Mouse (Mus musculus): Measurements from ENCODE around the gene Abcc12. TPM values are rescaled to one million over a fixed set of nuclear protein-coding genes. Genes with fewer than 3 reads are reported as not detected.

Abcc12 gene
- polyA plus RNA-seq (2016; fragmentation: Nextera tagmentation; extraction: Ambion mirVana): 0.04 TPM in 1 of 2 replicates, not detected in the other

DNA sequence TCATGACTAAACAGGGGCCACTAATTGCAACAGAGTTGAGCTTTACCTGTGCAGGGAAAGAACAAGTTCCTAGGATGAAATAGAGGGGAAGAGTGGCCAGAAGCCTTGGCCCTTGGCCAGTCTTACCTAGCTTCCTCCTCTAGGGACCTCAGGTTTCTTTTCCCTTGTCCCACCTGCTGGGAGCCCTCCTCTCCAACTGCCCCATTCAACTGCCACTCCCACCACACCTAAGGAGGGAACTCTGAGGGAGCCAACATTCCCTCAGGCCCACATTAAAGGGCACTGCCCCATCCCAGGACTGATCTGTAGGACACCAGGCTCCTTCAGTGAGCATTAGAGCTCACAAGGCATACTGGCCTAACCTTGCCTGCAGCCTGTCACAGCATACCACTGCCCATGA is at the start of gene Abcc12:
Abcc12 (minus strand) TSS at position 229 of the 400 bp plus-strand sequence.
- Histone ChIP-seq H3K36me3 (no peaks in the 10 kb centered on the region), H3K9ac (replicated peaks) (no peak within 1 kb of the TSS), H3K4me3 (replicated peaks) (no peak within 1 kb of the TSS), H3K27ac (no peak within 1 kb of the TSS), H3K9me3 (no peaks in the 10 kb centered on the region), H3K4me1 (replicated peaks) (peaks cover 8% of the 10 kb centered on the region), H3K4me2 (no peak within 1 kb of the TSS), H3K27me3 (no peaks in the 10 kb centered on the region)
- ATAC-seq (ENCODE audit: insufficient number of reproducible peaks, insufficient read depth, low FRiP score, low TSS enrichment, low read depth): no peak

- no peak for ATAC-seq (ENCODE audit: insufficient number of reproducible peaks, insufficient read depth, low FRiP score, low TSS enrichment, low read depth)
- Histone ChIP-seq H3K4me3 (replicated peaks) (no peak overlapping the region), H3K4me2 (no peak overlapping the region), H3K27me3 (no peaks in the 10 kb centered on the region), H3K36me3 (peaks cover 27% of the 10 kb centered on the region), H3K4me1 (replicated peaks) (peaks cover 4% of the 10 kb centered on the region), H3K9ac (replicated peaks) (no peak overlapping the region), H3K27ac (no peak overlapping the region), H3K9me3 (no peaks in the 10 kb centered on the region)
- WGBS: 88% methylated on average over 5 of the region's 5 CpGs
These were observed 49.7 kb upstream of the Abcc12 start for GRCm38 (mm10) chr8:86630212-86630611.

GRCm38 (mm10) chr8:86624915-86625314 is 44.4 kb upstream of the Abcc12 start:
- Histone ChIP-seq H3K4me1 (replicated peaks) (peaks cover 12% of the 10 kb centered on the region), H3K9me3 (no peaks in the 10 kb centered on the region), H3K27ac (no peak overlapping the region), H3K4me2 (peak overlapping the region; percentile 80), H3K36me3 (no peaks in the 10 kb centered on the region), H3K9ac (replicated peaks) (peak overlapping the region; percentile 75; the same call in 1 of the 2 replicates), H3K27me3 (no peaks in the 10 kb centered on the region), H3K4me3 (replicated peaks) (peak overlapping the region; percentile 80)
- WGBS: 50% methylated on average over 7 of the region's 7 CpGs
- no peak for ATAC-seq (ENCODE audit: insufficient number of reproducible peaks, insufficient read depth, low FRiP score, low TSS enrichment, low read depth)

DNA sequence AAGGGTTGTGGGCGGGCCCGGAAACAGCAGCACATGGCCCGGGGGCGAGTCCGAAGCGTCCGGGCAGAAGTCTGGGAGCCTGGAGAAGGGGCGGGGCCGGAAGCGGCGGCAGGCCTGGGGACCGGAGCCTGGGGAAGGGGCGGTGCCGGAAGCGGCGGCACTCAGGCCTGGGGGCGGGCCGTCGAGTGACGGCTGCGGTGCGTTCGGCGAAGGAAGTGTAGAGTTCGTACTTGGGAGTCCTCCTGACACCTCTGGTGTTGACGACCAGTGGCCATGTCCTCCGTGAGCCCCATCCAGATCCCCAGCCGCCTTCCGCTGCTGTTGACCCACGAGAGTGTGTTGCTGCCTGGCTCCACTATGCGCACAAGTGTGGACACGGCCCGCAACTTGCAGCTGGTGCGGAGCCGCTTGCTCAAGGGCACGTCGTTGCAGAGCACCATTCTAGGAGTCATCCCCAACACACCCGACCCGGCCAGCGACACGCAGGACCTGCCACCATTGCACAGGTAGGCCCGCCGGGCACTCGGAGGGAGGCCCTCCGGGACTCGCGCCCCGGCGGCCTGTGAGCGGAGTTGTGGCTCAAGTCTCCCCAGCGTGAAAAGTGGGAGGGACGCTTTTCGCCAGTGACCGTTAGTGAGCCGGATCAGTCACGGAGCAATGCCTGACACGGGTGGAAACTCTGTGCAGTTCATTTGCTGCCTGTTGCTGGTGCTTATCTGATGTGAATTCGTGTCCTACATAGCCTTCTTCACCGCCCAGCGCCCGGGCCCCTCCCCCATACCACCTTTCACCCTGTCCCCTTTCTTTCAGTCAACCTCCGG is 43.6 kb upstream of the Abcc12 start, which contains the start of gene Lonp2:
Lonp2 (plus strand) TSS at position 133 of the 821 bp plus-strand sequence.
- Histone ChIP-seq H3K4me3 (replicated peaks) (peak within 1 kb of the TSS; percentile 80), H3K36me3 (no peaks in the 10 kb centered on the region), H3K9ac (replicated peaks) (peak within 1 kb of the TSS; percentile 75), H3K27me3 (no peaks in the 10 kb centered on the region), H3K27ac (peak within 1 kb of the TSS; percentile 75), H3K4me1 (replicated peaks) (peaks cover 12% of the 10 kb centered on the region), H3K9me3 (no peaks in the 10 kb centered on the region), H3K4me2 (peak within 1 kb of the TSS; percentile 80)
- WGBS: under 1% methylated on average over 62 of the region's 62 CpGs
- ATAC-seq (ENCODE audit: insufficient number of reproducible peaks, insufficient read depth, low FRiP score, low TSS enrichment, low read depth): peak; percentile 98

- peak overlapping the region; percentile 80 for H3K4me2 ChIP-seq
- H3K9ac ChIP-seq (replicated peaks): peak overlapping the region; percentile 57
- no peaks in the 10 kb centered on the region for H3K27me3 ChIP-seq
- H3K9me3 ChIP-seq: no peaks in the 10 kb centered on the region
- H3K4me1 ChIP-seq (replicated peaks): peaks cover 12% of the 10 kb centered on the region
- H3K36me3 ChIP-seq: no peaks in the 10 kb centered on the region
- ATAC-seq (ENCODE audit: insufficient number of reproducible peaks, insufficient read depth, low FRiP score, low TSS enrichment, low read depth): no peak
- 2% methylated on average over 14 of the region's 14 CpGs for WGBS
- H3K4me3 ChIP-seq (replicated peaks): peak overlapping the region; percentile 80
- H3K27ac ChIP-seq: peak overlapping the region; percentile 64; the same call in 1 of the 2 replicates
These were observed 43.0 kb upstream of the Abcc12 start for GRCm38 (mm10) chr8:86623551-86623910.

DNA sequence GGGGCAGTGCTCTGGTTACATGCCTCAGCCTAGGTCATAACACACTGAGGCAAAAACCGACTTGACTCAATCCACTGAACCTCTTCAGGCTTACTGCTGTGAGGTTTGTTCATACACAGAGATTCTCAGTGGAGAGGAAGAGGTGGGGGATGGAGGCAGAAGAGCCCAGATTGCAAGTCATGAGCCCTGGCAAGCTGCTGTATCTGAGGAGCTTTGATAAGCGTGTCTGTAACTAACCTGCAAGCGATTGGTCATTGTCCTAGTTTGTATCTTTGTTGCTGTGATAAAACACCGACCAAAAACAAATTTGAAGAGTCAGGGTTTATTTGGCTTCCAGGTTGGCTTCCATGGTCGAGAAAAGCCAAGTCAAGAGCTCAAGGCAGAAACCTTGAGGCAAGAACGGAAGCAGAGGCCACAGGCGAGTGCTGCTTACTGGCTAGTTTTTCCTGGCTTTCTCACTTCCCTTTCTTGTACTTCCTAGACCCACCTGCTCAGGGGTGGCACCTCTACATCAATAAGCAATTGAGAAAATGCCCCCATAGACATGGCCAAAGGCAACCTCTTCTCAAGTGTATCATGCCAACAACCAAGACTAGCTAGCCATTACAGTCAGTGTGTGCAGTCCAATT is 37.4 kb upstream of the Abcc12 start:
- no peak overlapping the region for H3K4me2 ChIP-seq
- no peak for ATAC-seq (ENCODE audit: insufficient number of reproducible peaks, insufficient read depth, low FRiP score, low TSS enrichment, low read depth)
- H3K9me3 ChIP-seq: no peaks in the 10 kb centered on the region
- no peaks in the 10 kb centered on the region for H3K36me3 ChIP-seq
- no peaks in the 10 kb centered on the region for H3K4me1 ChIP-seq (replicated peaks)
- no peak overlapping the region for H3K4me3 ChIP-seq (replicated peaks)
- no peak overlapping the region for H3K27ac ChIP-seq
- no peaks in the 10 kb centered on the region for H3K27me3 ChIP-seq
- WGBS: 74% methylated on average over 7 of the region's 7 CpGs
- no peak overlapping the region for H3K9ac ChIP-seq (replicated peaks)

DNA sequence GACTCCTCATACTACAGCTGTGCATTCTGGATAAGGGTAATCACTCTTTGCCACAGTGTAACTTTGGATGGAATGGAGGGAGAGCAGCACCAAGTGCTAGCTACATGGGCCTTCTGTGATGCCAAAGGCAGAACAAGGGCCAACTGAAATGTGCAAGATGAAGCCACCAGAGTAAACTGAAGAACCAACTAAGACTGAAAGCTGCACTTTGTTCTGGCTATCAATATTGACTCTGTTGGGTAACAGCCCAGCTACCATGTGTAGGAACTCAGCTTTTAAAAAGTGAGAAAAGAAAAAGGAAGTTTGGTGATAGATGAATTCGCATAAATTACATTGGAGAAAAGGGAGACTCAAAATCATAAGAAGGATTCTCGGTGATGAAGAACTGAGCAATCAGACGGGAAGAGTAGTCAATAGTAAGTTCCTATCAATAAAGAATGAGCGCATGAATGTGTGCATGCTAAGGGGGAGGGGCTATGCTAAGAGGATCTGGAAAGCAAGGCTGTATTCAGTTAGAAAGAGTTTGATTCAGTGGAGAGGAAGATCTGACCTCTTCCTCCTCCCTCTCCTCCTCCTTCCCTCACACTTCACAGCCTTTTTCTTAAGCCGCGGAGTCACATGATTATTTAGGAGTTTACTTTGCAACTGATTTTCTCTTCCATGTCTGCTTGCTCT is 34.7 kb upstream of the Abcc12 start:
- no peak for ATAC-seq (ENCODE audit: insufficient number of reproducible peaks, insufficient read depth, low FRiP score, low TSS enrichment, low read depth)
- no peak overlapping the region for H3K27ac ChIP-seq
- no peak overlapping the region for H3K4me3 ChIP-seq (replicated peaks)
- no peak overlapping the region for H3K4me2 ChIP-seq
- no peaks in the 10 kb centered on the region for H3K27me3 ChIP-seq
- no peak overlapping the region for H3K9ac ChIP-seq (replicated peaks)
- no peaks in the 10 kb centered on the region for H3K4me1 ChIP-seq (replicated peaks)
- H3K9me3 ChIP-seq: peaks cover 6% of the 10 kb centered on the region; the same call in 1 of the 2 replicates
- WGBS: 84% methylated on average over 6 of the region's 6 CpGs
- H3K36me3 ChIP-seq: no peaks in the 10 kb centered on the region

DNA sequence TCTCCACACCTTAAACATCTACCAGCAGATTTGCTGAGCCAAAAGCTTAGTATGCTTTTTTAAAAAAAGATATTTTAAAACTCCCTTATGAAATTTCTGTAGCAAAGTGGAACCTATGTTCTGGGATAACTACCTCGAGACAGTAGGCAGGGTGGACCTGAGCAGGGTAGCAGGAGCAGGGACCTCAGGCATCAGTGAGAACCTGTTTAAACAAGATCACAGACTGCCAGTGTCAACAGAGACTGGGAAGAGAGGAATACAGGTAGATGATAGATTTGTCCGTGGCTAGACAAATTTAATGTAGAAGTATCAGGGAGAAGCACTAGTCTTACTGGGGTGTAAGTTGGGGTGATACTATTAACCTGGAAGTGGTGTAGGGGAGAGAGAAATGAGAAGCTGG is 33.3 kb upstream of the Abcc12 start:
- peaks cover 6% of the 10 kb centered on the region; the same call in 1 of the 2 replicates for H3K9me3 ChIP-seq
- no peak overlapping the region for H3K4me2 ChIP-seq
- H3K9ac ChIP-seq (replicated peaks): no peak overlapping the region
- no peak overlapping the region for H3K27ac ChIP-seq
- no peaks in the 10 kb centered on the region for H3K27me3 ChIP-seq
- no peak for ATAC-seq (ENCODE audit: insufficient number of reproducible peaks, insufficient read depth, low FRiP score, low TSS enrichment, low read depth)
- H3K36me3 ChIP-seq: no peaks in the 10 kb centered on the region
- no peaks in the 10 kb centered on the region for H3K4me1 ChIP-seq (replicated peaks)
- no peak overlapping the region for H3K4me3 ChIP-seq (replicated peaks)
- 71% methylated on average over 2 of the region's 2 CpGs for WGBS

DNA sequence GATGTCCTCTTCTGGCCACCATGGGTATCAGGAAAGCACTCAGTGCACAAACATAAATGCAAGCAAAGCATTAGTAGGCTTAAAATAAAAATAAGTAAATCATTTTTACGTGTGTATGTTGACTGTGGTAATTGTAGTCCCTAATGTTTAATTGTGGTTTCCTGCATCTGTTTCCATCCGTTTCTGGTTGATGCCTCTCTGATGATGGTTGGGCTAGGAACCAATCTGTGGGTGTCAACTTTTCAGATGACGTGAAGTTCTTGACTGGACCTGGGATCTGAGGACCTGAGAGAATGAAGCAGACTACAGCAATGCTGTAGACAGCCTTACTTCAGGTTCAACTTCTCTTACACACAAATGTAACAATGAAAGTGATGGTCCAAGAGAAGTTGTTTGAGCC is 24.2 kb upstream of the Abcc12 start:
- 80% methylated on average over 3 of the region's 3 CpGs for WGBS
- no peak overlapping the region for H3K4me3 ChIP-seq (replicated peaks)

GRCm38 (mm10) chr8:86603174-86603573 is 22.7 kb upstream of the Abcc12 start:
- H3K9me3 ChIP-seq: no peaks in the 10 kb centered on the region
- ATAC-seq (ENCODE audit: insufficient number of reproducible peaks, insufficient read depth, low FRiP score, low TSS enrichment, low read depth): no peak
- no peaks in the 10 kb centered on the region for H3K36me3 ChIP-seq
- no peak overlapping the region for H3K27ac ChIP-seq
- H3K27me3 ChIP-seq: no peaks in the 10 kb centered on the region
- H3K4me2 ChIP-seq: no peak overlapping the region
- no peak overlapping the region for H3K4me3 ChIP-seq (replicated peaks)
- no peaks in the 10 kb centered on the region for H3K4me1 ChIP-seq (replicated peaks)
- WGBS: 53% methylated on average over 2 of the region's 2 CpGs
- H3K9ac ChIP-seq (replicated peaks): no peak overlapping the region

More for the DNA sequence above, 24.2 kb upstream of the Abcc12 start:
- Histone ChIP-seq H3K9ac (replicated peaks) (no peak overlapping the region), H3K27me3 (no peaks in the 10 kb centered on the region), H3K9me3 (no peaks in the 10 kb centered on the region), H3K27ac (no peak overlapping the region), H3K4me1 (replicated peaks) (no peaks in the 10 kb centered on the region), H3K36me3 (no peaks in the 10 kb centered on the region), H3K4me2 (no peak overlapping the region)
- no peak for ATAC-seq (ENCODE audit: insufficient number of reproducible peaks, insufficient read depth, low FRiP score, low TSS enrichment, low read depth)

DNA sequence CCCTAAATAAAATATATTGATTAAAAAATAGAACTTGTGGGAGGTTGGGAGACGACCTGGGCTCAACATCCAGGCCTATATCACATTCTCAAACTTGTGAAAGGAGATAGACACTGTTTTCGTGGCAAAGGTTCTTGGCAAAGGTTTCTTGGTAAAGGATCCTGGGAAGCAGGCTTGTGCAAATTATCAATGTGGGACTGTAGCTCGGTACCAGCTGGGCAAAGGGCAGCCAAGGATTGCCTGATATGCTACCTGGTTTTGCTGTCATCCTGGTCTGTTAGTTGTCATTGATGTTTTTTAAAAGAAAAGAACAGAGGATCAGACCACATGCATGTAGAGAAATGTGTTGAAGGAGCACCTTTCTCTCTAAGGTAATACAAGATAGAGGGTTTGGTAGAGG is 19.8 kb upstream of the Abcc12 start:
- ATAC-seq (ENCODE audit: insufficient number of reproducible peaks, insufficient read depth, low FRiP score, low TSS enrichment, low read depth): no peak
- H3K4me1 ChIP-seq (replicated peaks): no peaks in the 10 kb centered on the region
- H3K4me2 ChIP-seq: no peak overlapping the region
- no peaks in the 10 kb centered on the region for H3K27me3 ChIP-seq
- H3K27ac ChIP-seq: no peak overlapping the region
- no peak overlapping the region for H3K9ac ChIP-seq (replicated peaks)
- WGBS: 77% methylated on average over 3 of the region's 3 CpGs
- H3K9me3 ChIP-seq: no peaks in the 10 kb centered on the region
- H3K4me3 ChIP-seq (replicated peaks): no peak overlapping the region
- no peaks in the 10 kb centered on the region for H3K36me3 ChIP-seq

All from limb, embryonic 12.5 days (tissue).